Mouse (Mus musculus) small intestine, adult 2 months (tissue): ENCODE data around the gene Fam166b. TPM values are rescaled to one million over a fixed set of nuclear protein-coding genes. Genes with fewer than 3 reads are reported as not detected.

ENCODE experiments used
- H3K27ac ChIP-seq: fragments of 200-500 bp; 2 replicates; pipeline ENCODE4 v1.5.1; 2012; ENCODE audit warnings: low read depth, low read length, control low read depth, inconsistent platforms; ENCODE audit not compliant: insufficient read depth
- H3K27me3 ChIP-seq: fragments of 200-500 bp; 2 replicates; pipeline ENCODE4 v1.6.1; 2012; ENCODE audit warnings: mild to moderate bottlenecking, moderate library complexity, low read length, inconsistent platforms; ENCODE audit not compliant: control insufficient read depth, insufficient read depth
- H3K36me3 ChIP-seq: fragments of 200-500 bp; 2 replicates; pipeline ENCODE4 v1.6.1; 2012; ENCODE audit warnings: mild to moderate bottlenecking, low read length, control low read depth, inconsistent platforms; ENCODE audit not compliant: control insufficient read depth, insufficient read depth
- H3K4me1 ChIP-seq: fragments of 200-500 bp; 2 replicates; pipeline ENCODE4 v1.6.1; 2012; ENCODE audit warnings: low read length, inconsistent platforms, mixed read lengths; ENCODE audit not compliant: control insufficient read depth, insufficient read depth, insufficient read length
- H3K4me3 ChIP-seq: fragments of 200-500 bp; 2 replicates; pipeline ENCODE4 v1.5.1; 2012; ENCODE audit warnings: low read depth, mild to moderate bottlenecking, control low read depth, inconsistent platforms, low read length, moderate library complexity
- CTCF ChIP-seq: fragments of 200-500 bp; IDR thresholded peaks from 2 replicates; pipeline ENCODE4 v1.5.1; 2012; ENCODE audit warnings: low read depth, mild to moderate bottlenecking, control low read depth, inconsistent platforms, low read length, moderate library complexity, mixed read lengths; ENCODE audit not compliant: insufficient replicate concordance, insufficient read length; ENCODE audit errors: extremely low read depth
- POLR2A ChIP-seq: fragments of 200-500 bp; IDR thresholded peaks from 2 replicates; pipeline ENCODE4 v1.6.1; 2012; ENCODE audit warnings: low read depth, mild to moderate bottlenecking, control low read depth, inconsistent platforms, low read length, moderate library complexity
- WGBS: fragments of 180-500 bp; shearing (Covaris S2); methylation state at CpG from one replicate; pipeline ENCODE4 v1.1.7; 2018; 5-methylcytosine and 5-hydroxymethylcytosine counted together
- polyA plus RNA-seq: library from polyadenylated mRNA; depleted of rRNA; stranded (reverse); fragments of >200 nt; gene quantifications from 2 replicates; pipeline ENCODE4 v1.2.3, GENCODE M21; 2012

The Fam166b gene
- polyA plus RNA-seq, 1 experiment: 0.24 TPM

- 0 out of 2 replicates have a peak, but pooled peaks cover 8% of the 10 kb centered on the region for H3K4me1 ChIP-seq
- 49% methylated on average over 16 of the region's 16 CpGs for WGBS
- no peak overlapping the region for H3K27ac ChIP-seq
- TF ChIP-seq CTCF (no peak), POLR2A (no peak)
- no peak overlapping the region for H3K4me3 ChIP-seq
- peaks cover 7% of the 10 kb centered on the region for H3K36me3 ChIP-seq
- H3K27me3 ChIP-seq: no peaks in the 10 kb centered on the region
These were observed 613 bp downstream of the Fam166b start for GRCm38 (mm10) chr4:43428180-43428861.

GRCm38 (mm10) chr4:43427501-43428179 is 1.3 kb downstream of the Fam166b start:
- no peak overlapping the region for H3K4me3 ChIP-seq
- no peaks in the 10 kb centered on the region for H3K27me3 ChIP-seq
- H3K36me3 ChIP-seq: peaks cover 11% of the 10 kb centered on the region
- H3K4me1 ChIP-seq: 0 out of 2 replicates have a peak, but pooled peaks cover 8% of the 10 kb centered on the region
- TF ChIP-seq CTCF (no peak), POLR2A (no peak)
- H3K27ac ChIP-seq: no peak overlapping the region
- WGBS: 56% methylated on average over 23 of the region's 23 CpGs

DNA sequence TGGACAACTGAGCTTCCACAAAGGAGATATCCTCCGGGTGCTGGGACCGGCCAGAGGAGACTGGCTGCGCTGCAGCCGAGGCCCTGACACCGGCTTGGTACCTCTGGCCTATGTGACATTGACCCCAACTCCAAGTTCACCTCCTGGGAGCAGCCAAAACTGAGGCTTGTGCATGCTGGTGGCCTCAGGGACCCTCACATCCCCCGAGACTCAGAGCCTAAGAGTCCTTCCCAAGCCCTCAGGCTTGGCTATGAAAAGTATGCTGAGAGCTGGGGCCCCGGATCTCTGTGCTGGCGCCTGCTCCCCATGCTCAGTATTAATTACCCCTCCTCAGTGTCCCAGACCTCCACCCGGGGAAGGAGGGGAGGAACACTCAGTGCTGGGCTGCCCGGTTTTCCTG is 2.4 kb downstream of the Fam166b start:
- Histone ChIP-seq H3K27ac (no peak overlapping the region), H3K4me3 (no peak overlapping the region), H3K27me3 (no peaks in the 10 kb centered on the region), H3K4me1 (0 out of 2 replicates have a peak, but pooled peaks cover 6% of the 10 kb centered on the region), H3K36me3 (peaks cover 14% of the 10 kb centered on the region)
- TF ChIP-seq CTCF (no peak), POLR2A (no peak)
- WGBS: 82% methylated on average over 10 of the region's 10 CpGs

DNA sequence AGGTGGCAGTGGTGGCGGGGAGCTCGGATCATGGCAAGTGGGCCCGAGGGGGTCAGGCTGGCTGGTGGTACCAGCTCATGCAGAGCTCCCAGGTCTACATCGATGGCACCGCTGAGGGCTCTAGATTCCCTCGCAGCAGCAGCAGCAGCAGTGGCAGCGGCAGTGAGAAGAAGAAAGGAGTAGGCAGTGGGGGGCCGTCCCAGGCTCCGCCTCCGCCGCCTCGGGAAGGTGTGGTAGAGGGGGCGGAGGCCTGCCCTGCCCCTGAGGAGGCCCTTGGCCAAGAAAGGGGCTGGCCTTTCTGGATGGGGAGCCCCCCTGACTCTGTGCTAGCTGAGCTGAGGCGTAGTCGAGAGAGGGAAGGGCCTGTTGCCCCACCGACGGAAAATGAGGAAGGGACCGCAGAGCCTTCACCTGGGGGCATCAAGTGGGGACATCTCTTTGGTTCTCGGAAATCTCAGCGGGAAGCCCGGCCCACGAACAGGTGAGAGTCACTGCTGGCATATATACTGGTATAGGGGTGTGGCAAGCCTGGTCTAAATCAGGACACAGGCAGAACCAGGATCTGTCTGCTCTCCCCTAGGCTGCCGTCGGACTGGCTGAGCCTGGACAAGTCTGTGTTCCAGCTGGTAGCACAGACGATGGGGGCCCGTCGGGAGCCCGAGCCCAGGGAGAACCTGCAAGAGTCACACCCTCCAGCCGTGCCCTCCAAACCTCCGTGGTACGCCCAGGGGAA is 3.1 kb downstream of the Fam166b start:
- Histone ChIP-seq H3K27me3 (no peaks in the 10 kb centered on the region), H3K4me1 (0 out of 2 replicates have a peak, but pooled peaks cover 6% of the 10 kb centered on the region), H3K4me3 (peak overlapping the region; percentile 30), H3K36me3 (peaks cover 14% of the 10 kb centered on the region), H3K27ac (no peak overlapping the region)
- TF ChIP-seq CTCF: no peak
- TF ChIP-seq POLR2A: no peak
- 32% methylated on average over 31 of the region's 31 CpGs for WGBS

- Histone ChIP-seq H3K4me1 (0 out of 2 replicates have a peak, but pooled peaks cover 6% of the 10 kb centered on the region), H3K36me3 (peaks cover 14% of the 10 kb centered on the region), H3K27me3 (no peaks in the 10 kb centered on the region), H3K4me3 (peak overlapping the region; percentile 30), H3K27ac (no peak overlapping the region)
- no peak for TF ChIP-seq POLR2A
- no peak for TF ChIP-seq CTCF
- WGBS: 54% methylated on average over 14 of the region's 14 CpGs
These were observed 3.7 kb downstream of the Fam166b start for GRCm38 (mm10) chr4:43425197-43425596.

DNA sequence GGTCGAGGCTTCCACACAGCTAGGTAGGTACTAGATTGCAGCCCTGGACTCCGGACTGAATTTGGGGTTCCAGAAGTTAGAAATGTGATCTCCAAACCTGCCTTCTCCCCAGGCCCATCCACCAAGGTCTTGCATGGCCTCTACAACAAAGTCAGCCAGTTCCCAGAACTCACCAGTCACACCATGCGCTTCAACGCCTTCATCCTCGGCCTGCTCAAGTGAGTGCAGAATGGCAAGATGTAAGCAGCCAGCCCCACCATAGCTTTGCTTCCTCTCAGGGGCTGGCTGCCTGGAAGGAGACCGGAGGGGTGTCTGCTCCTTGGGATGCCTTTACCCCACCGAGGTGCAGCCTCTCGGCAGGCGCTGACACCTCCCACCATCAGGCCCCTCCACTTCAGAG is 4.9 kb downstream of the Fam166b start:
- no peak overlapping the region for H3K27ac ChIP-seq
- 0 out of 2 replicates have a peak, but pooled peaks cover 6% of the 10 kb centered on the region for H3K4me1 ChIP-seq
- no peak overlapping the region for H3K4me3 ChIP-seq
- peaks cover 14% of the 10 kb centered on the region for H3K36me3 ChIP-seq
- WGBS: 91% methylated on average over 9 of the region's 9 CpGs
- H3K27me3 ChIP-seq: no peaks in the 10 kb centered on the region
- TF ChIP-seq CTCF (no peak), POLR2A (no peak)

DNA sequence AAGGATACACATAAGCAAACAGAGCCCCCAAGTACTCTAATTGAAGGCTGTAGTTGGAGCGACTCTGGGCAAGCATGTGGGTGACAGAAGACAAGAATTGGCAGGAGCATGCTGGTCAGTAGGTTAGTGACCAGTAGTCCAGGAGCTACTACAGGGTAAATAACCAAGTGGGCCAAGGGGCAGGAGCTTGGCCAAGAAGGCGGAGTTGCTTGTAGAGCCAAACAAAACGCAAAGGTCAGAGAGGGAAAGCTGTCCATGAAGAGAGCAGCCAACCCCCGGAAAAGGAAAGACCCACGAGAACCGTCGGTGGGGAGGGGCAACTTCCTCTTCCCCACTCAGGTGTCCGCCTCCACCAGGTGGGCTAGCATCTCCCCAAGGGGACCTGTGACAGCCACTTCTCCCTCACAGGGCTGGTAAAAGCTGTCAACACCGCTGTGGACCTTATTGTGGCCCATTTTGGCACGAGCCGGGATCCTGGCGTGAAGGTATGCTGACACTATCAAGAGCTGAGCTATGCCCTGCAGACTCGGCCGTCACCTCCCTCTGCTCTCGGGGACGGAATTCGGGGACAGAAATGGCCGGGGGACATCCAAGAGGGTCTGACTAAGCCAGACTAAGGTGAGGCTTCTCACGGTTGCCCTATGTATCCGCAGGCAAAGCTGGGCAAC is 5.5 kb downstream of the Fam166b start:
- Histone ChIP-seq H3K36me3 (peaks cover 14% of the 10 kb centered on the region), H3K4me1 (0 out of 2 replicates have a peak, but pooled peaks cover 6% of the 10 kb centered on the region), H3K27me3 (no peaks in the 10 kb centered on the region), H3K27ac (no peak overlapping the region), H3K4me3 (no peak overlapping the region)
- 89% methylated on average over 20 of the region's 20 CpGs for WGBS
- TF ChIP-seq POLR2A (no peak), CTCF (no peak)
